Mouse (Mus musculus) embryonic fibroblast, embryonic 13.5 days (primary cell): ENCODE results near the gene Hibadh.

Source experiments
- CTCF ChIP-seq: IDR thresholded peaks from 2 replicates; pipeline ENCODE4 v1.5.1; 2011; ENCODE audit warnings: mild to moderate bottlenecking, control low read depth, low read length, moderate library complexity, borderline replicate concordance; ENCODE audit not compliant: insufficient read depth
- POLR2A ChIP-seq: IDR thresholded peaks from 2 replicates; pipeline ENCODE4 v1.6.1; 2011; ENCODE audit warnings: low read depth, mild to moderate bottlenecking, control low read depth, low read length, moderate library complexity

GRCm38 (mm10) chr6:52524226-52524625 is 116.0 kb downstream of the Hibadh start:
- no peak for TF ChIP-seq POLR2A
- TF ChIP-seq CTCF: no peak
